Mouse (Mus musculus) hindlimb bud, embryonic 11.5 days (tissue): Measurements from ENCODE around the gene Mpg.

Experiments used
- DNase-seq: peaks from one replicate; pipeline ENCODE4 v3.0.0-alpha.2; 2012; ENCODE audit warnings: low read depth, low spot score; ENCODE audit errors: extremely low spot score

Gene Mpg

GRCm38 (mm10) chr11:32256146-32256545, 29.8 kb downstream of the Mpg start:
- DNase-seq = no peak

- no peak for DNase-seq
These were observed 30.3 kb downstream of the Mpg start for GRCm38 (mm10) chr11:32256566-32256965.

- no peak for DNase-seq
These were observed 36.5 kb downstream of the Mpg start for GRCm38 (mm10) chr11:32262674-32263415.

- DNase-seq = no peak
These were observed 38.9 kb downstream of the Mpg start for GRCm38 (mm10) chr11:32265117-32265738.

GRCm38 (mm10) chr11:32266194-32266593, 39.9 kb downstream of the Mpg start:
- DNase-seq = no peak

GRCm38 (mm10) chr11:32266776-32267175, 40.5 kb downstream of the Mpg start:
- no peak for DNase-seq

GRCm38 (mm10) chr11:32267188-32267884, 41.0 kb downstream of the Mpg start, which contains the start of gene Nprl3:
Nprl3 (minus strand) TSS chr11:32267707.
- DNase-seq = peak; percentile 72

- no peak for DNase-seq
These were observed 41.7 kb downstream of the Mpg start for GRCm38 (mm10) chr11:32267964-32268363.

GRCm38 (mm10) chr11:32268952-32269351, 42.6 kb downstream of the Mpg start:
- DNase-seq = no peak

- DNase-seq = no peak
These were observed 44.9 kb downstream of the Mpg start for GRCm38 (mm10) chr11:32271178-32271577.

- DNase-seq = no peak
These were observed 50.0 kb downstream of the Mpg start, which contains the start of gene Hba-x for GRCm38 (mm10) chr11:32276347-32276746. Hba-x (plus strand) TSS chr11:32276400.

GRCm38 (mm10) chr11:32277736-32278457, 51.6 kb downstream of the Mpg start:
- DNase-seq = no peak

- no peak for DNase-seq
These were observed 52.2 kb downstream of the Mpg start for GRCm38 (mm10) chr11:32278458-32278957.

GRCm38 (mm10) chr11:32280646-32281045, 54.3 kb downstream of the Mpg start:
- DNase-seq = no peak

- no peak for DNase-seq
These were observed 55.3 kb downstream of the Mpg start for GRCm38 (mm10) chr11:32281416-32282144.
